Mouse (Mus musculus): ENCODE measurements around the gene Tbc1d12.
"Not testable (repeated sequence)": the region's sequence is repeated elsewhere in the genome, so short reads cannot be mapped to it uniquely, and the experiment has no call there.

Gene Tbc1d12

DNA sequence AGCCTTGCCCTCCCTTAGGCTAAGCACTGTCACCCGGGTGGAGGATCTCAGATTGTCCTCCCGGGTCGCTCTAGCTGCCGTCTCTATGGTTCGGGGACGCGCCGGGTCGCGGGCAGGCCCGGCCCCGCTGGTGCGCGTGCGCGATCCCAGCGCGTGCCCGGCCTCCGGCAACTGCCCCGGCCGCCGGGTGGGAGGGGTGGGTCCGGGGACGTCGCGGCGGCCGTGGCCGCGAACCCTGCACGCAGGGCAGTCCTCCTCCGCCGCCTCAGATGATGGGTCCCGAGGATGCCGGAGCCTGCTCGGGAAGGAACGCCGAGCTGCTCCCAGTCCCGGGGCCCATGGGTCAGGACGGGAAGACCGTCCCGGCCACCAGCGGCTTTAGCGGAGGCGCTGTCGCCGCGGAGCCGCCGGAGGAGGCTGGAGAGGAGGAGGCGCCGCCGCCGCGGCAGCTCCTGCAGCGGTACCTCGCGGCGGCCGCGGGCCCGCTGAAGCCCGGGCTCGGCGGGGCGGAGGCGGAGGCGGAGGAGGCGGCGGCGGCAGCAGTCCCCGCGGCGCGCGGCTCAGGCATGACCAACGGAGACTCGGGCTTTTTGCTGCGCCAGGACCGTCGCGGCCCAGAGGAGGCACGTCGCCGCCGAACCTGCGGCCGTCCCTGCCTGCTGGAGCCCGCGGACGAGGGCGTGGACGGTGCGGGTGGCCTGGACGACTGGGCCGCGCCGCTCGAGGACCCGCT, at the start of gene Tbc1d12:
TSS of gene Tbc1d12 (plus strand) at position 142 of the 733 bp plus-strand sequence.
- peak; percentile 74 to 79 for DNase-seq (ENCODE audit: low spot score in 2 of 2)

DNA sequence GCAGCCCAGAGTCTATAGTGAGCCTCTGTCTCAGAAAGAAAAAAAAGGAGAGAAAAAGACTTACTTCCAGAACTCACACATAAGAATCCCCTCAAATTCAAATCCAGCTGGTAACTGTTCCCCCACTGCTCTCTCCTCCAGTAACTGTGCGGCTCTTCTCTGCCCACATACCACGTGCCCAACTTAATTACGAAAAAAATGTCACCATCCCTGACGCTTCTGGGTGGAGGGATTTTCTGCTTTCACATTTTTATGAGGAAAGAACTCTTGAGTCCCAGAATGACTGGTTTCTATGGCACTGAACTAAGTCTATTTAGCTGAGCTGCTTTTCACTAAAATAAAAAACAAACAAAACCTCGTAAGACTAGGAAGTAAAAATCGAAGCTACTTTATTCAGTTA, 48.6 kb upstream of the Tbc1d12 start:
- DNase-seq (ENCODE audit: low spot score in 2 of 2): peak in 1 of 2 experiments; percentile 10

DNA sequence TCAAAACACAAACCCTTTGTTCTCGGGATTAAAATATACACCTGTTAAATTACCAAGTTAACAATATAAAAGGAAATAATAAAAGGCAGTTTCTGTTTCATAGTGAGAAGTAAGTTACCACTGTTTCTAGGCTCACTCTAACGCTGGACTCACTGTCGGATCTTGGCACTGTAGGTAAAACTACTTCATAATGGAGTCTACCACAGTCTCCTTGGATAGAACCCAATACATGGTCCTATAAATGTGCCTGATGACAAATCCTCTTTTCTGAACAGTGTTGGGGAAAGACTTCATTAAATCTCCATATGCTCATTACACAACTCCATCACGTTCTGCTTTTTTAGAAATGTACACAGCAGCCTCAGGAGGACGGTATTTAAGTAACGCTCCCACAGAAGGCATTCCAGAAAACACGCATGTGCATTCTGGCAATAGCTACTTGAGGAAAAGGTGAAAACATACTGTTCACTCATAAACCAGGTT, 42.8 kb upstream of the Tbc1d12 start:
- DNase-seq (ENCODE audit: low spot score in 2 of 2): no peak

DNA sequence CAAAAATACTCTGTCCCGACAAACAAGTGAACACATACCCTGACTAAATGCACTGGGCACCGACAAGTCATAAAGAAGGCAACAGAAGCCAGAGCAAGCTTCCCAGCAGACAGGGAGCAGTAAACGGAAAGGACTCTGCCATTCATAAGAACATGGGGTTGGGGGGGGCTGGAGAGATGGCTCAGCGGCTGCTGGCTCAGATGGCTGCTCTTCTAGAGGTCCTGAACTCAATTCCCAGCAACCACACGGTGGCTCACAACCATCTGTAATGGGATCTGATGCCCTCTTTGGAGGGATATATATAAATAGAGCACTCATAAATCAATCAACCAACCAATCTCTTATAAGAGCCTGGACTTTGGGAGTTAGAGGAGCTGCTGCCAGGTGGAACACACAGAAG, 39.8 kb upstream of the Tbc1d12 start:
- DNase-seq (ENCODE audit: low spot score in 2 of 2): no peak

DNA sequence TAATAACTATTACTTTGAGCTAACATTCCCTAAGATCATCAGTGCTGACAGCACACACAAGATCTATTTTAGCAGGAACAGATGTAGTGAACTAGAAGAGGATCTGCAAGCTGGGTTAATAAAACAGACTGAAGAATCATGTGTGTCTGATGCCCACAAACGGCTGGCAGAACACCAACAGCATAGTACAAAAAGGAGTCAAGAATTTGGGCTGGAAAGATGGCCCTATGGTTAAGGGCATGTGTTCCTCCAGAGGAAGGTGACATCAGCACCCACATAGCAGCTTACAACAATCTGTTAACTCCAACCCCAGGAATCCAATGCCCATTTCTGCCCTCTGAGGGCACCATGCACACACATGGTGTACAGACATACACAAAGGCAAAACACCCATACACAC, 38.1 kb upstream of the Tbc1d12 start:
- peak in 1 of 2 experiments; percentile 41 for DNase-seq (ENCODE audit: low spot score in 2 of 2)

DNA sequence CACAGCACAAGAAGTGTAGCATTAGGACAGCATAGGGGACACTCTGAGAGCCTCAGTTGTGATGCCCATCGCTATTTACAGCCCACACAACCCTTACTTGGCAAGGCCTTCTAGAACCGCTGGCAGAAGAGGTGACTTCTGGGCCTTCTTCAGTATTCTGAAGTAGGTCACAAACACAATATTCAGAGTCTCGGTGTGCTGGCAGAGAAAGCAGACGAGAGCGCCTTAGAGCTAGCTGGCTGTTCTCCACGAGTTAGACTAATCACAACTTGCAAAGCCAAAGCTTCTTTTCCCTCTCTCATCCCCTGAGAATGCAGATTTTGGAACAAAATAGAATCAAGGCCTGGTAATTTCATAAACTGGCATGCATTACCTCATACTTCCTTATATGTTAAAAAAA, 37.6 kb upstream of the Tbc1d12 start:
- DNase-seq (ENCODE audit: low spot score in 2 of 2): no peak

DNA sequence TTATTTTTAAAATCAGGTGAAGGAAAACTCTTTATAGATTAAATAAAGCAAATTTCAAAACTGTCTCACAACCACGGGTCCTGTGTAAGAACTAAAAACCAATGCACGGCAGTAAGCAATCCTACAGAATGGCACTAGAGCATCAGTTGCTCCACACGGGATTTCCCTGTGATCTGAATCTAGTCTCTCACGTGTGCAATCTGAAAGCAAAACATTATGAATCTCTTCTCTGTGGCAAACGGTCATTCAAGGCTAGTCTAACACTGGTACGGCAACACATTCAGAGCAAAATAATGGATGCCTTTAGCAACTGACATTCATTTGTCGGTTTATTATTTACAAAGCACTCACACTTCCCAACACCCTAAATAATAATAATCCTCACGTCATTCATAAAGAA, 18.2 kb upstream of the Tbc1d12 start:
- no peak for DNase-seq (ENCODE audit: low spot score in 2 of 2)

DNA sequence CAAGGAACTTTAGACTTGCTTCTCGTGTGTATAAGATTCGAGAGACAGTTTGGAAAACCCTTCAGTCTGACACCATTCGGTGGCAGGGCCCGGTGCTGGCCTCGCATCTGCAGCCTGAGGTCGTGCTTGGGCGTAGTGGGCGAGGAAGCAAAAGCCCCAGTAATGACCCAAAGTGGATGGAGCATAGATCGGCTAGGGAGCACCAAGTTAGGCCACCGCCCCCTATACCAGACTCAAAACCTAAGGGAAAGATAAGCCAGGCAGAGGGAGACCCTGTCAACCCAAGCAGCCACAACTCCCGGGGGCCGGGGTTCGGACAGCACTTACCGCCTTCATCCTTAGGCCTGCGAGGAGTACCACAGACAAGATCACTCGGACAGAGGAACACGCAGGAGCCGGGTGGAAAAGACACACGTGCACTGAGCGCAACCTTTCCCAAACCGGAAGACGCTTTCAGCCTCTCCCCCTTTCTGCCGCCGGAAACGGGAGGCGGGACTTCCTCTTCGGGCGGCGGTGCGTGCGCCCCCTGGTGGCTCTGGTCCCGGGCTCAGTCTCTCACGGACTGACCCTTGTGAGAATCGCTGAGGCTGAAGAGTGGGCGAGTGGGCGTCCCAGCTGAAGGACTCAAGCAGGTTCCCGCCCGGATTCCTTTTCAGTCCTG, 17.5 kb upstream of the Tbc1d12 start, which contains the start of gene Noc3l:
TSS of gene Noc3l (minus strand) at position 472 of the 661 bp plus-strand sequence.
- peak; percentile 84 to 88 for DNase-seq (ENCODE audit: low spot score in 2 of 2)

DNA sequence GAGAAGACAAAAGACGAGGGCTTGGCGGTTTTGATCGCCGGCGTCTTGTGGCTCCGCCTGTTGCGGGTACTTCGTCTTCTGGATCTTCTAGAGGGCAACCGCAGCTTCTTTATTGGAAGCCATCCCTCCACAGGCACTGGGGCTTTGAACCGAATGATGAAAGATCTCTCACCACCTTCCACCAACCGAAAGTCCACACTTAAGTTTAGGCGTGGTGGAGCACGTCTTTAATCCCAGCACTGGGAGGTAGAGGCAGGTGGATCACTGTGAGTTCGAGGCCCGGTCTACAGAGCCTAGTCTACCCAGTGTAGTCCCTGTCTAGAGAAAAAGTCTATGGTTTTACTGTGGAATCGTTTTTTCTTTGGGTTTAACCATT, 17.0 kb upstream of the Tbc1d12 start:
- no peak for DNase-seq (ENCODE audit: low spot score in 2 of 2)

DNA sequence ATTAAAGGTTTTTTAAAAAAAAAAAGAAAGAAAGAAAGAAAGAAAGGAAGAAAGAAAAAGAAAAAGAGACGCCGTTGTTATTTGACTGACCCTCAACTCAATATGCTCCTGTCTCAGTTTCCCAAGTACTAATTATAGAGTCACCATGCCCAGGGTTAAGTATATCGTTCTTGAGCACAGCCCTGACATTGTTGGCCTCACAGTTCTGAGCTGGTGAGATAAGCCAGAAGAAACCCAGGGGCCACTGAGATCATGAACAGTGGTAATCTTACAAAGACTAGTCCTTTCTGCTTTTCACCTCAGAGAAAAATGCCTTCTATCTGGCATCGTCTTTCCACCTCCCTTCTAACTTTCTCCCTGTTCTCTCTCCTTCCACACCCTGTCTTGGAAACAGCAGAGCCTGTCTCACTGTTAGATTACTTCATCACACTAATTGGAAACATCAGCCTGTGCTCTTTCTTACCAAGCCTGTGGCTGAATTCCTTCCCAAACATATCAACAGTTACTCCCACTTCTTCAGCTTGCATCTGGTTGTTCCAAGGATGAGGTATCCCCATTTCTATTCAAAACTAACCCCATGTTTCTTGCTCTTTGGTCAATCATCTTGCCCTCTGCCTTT, 16.1 kb upstream of the Tbc1d12 start:
- DNase-seq (ENCODE audit: low spot score in 2 of 2): no peak

DNA sequence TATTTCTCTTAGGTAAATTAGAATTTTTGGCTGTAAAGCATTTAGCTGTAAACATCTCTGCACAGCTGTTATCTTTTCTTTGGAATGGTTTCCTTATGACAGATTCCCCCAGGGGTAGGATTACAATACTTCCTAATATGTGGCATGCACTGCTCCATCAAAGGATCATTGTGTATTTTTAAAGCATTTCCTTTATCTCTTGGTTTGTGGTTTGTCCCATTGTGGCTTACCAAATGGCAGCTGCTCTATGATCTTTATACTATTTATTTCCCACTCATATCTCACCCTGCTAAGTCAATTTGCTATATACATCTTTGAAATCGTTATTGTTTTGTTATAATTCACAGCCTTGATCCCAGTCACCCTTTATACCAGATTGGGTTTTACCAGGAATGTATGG, 3.2 kb upstream of the Tbc1d12 start:
- DNase-seq (ENCODE audit: low spot score in 2 of 2): no peak

DNA sequence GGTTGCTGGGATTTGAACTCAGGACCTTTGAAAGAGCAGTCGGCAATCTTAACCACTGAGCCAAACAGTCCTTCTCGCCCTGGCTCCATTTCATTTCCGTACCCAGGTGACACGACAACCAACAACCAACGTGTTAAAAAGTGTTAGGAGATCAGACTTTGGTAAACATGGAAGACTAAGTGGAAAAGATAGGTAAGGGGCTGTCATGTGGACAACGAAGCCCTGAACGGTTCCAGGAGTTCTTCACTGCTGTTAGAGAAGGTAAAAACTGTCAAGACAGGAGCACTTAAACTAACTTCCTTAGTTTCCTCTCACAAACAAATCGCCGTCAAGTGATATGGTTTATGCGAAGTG, 318 bp upstream of the Tbc1d12 start:
- no peak for DNase-seq (ENCODE audit: low spot score in 2 of 2)

DNA sequence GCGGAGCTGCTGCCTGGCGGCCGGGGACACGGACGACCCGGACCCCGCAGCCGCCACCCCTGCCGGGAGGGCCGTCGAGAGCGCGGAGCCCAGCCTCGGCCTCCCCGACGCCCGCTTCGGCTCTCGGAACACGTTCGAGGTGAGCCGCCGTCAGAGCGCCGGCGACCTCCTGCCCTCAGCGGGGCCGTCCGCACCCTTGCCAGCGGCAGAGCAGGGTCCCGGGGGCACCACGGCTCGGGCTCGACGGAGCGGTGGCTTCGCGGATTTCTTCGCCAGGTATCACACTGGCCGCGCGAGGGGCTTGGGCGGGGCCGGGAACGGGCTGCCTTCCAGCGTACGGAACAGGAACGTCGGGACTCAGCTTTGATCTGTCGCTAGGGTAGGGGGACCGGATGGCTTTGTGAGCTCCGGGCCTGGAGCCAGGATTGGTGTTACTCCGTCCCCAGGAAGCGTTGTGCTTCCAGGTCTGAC, 827 bp downstream of the Tbc1d12 start:
- DNase-seq (ENCODE audit: low spot score in 2 of 2): peak; percentile 11 to 24

DNA sequence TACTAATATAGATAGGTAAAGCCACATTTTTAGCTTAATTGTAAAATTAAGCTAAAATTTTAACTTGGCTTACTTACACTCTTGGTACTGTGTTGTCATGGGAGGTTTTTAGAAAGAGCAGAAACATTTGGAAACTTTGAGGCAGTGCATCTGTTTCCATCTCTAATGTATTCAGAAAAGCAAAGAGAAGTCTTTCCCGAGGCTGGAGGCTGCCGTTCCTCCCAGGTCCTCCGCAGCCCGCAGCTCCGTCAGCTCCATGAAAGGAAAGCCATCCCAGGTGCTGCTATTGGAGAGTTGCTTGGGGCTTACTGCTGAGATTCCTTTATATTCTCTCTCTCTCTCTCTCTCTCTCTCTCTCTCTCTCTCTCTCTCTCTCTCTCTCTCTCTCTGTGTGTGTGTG, 8.4 kb downstream of the Tbc1d12 start:
- no peak for DNase-seq (ENCODE audit: low spot score in 2 of 2)

DNA sequence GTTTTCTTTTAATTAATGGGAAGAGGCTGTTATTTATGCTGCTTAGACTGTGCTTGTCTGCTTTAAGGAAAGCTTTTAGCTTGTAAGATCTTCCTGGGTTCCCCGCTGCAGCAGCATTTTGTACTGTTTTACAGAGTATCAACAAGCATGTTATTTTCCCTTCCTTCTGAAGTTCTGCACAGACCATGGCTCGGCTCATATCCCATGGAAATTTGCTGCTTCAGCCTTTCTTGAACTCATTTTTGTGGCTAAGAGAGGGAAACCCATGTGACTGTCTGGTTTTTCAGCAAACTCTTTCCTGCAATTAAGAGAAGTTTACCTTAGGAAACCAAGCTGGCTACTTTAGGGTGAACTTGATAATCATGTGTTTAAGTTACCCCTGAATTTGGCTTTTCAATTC, 10.0 kb downstream of the Tbc1d12 start:
- no peak for DNase-seq (ENCODE audit: low spot score in 2 of 2)

DNA sequence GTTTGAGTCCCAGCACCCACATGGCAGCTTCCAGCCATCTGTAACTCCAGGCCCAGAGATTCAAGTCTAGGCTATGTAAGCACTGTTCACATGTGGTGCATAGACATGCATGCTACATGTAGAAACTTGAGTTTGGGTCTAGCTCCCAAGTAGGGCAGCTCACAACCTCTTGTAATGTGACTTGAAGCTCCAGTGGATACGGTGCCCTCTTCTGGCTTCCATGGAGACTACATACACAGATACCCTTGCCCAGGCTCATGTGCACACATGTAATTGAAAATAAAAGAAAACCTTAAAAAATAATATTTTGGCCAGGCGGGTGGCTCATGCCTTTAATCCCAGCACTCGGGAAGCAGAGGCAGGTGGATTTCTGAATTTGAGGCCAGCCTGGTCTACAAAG, 21.8 kb downstream of the Tbc1d12 start:
- no peak for DNase-seq (ENCODE audit: low spot score in 2 of 2)

DNA sequence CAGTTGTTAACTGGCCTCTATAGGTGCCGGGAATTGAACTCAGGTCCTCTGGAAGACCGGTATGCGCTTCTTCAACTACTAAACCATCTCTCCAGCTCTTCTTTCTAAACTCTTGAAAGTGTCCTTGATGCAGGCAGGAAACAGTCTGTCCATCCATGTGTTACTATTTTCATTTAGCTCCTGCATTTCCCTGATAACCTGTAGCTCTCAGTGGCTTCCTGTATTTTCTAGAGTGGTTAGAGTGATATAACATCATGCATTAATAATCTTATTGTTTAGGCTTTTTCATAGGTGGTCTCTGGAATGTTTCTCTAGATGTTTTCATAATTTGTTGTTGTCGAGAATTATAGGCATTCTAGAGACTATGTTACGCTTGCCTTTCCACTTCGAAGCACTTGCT, 26.1 kb downstream of the Tbc1d12 start:
- no peak for DNase-seq (ENCODE audit: low spot score in 2 of 2)

DNA sequence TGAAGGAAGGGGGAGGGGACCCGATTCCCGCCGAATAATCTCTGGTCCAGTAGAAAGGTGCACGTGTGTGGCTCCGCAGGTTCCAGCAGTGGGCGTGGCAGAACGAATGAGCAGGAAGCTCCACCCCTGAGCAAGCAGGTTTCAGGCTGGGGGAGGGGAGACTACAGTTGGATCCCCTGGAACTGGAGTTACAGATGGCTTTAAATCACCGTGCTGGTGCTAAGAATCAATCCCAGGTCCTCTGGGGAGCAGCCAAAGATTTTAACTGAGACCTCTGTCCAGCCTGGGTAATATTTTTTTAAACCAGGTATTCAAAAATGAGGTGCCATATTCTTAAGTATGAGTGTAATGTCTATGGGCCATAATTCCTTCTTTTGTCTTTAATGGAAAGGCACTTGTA, 38.4 kb downstream of the Tbc1d12 start:
- DNase-seq (ENCODE audit: low spot score in 2 of 2): not testable (repeated sequence)

DNA sequence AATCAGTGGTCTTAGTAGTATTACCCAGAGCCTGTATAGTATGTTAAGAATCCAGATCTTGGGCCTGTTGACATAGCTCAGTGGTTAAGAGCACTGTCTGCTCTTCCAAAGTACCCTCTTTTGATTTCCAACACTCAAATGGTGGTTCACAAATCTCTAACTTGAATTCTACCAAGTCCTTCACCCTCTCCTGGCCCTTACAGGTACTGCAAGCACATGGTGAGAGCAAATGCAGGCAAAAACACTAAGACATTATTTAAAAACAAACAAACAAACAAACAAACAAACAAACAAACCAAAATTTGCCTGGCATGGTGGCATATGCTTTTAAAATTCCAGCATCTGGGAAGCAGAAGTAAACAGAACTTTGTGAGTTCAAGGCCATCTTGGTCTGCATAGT, 43.9 kb downstream of the Tbc1d12 start:
- no peak for DNase-seq (ENCODE audit: low spot score in 2 of 2)

DNA sequence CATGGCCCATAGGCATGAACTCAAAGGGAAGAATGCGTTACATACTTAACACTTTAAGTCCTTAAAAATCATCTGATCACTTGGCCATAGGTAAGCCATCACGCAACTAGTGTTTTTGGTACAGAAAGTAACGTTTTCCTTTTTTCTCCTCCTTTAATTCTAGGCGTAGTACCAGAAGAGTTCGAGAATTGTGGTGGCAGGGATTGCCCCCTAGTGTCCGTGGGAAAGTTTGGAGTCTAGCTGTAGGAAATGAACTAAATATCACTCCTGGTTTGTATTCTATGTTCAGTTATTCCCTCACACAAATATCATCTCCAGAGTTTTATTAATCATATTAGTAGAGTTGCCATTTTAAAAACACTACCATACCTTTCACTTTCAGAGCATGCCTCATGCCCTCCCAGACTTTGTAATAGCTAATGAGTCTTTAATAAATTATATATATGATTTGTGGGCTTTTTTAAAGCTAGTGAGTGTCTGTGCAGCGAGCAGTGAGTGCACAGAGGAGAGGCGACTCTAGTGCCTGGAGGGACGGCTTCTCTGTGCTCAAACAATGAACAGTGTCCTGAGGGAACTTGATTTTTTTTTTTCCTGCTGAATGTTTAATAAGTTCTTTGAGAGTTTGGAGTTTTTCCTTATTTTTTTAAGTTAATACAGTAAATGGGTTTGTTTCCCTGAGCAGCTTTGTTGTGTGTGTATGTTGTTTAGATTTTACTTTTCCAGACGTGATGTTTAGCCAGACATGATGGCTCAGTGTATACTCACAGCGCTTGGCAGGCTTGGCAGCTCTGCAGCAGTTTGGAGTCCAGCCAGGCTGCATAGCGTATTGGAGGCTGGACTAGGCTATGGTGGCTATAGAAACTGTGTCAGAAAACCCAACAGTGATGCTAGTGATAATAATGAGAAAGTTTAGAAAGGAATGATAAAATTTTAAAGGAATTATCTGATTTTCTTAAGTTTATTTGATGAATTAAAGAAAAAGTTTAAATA, 65.1 kb downstream of the Tbc1d12 start:
- DNase-seq (ENCODE audit: low spot score in 2 of 2): no peak

DNA sequence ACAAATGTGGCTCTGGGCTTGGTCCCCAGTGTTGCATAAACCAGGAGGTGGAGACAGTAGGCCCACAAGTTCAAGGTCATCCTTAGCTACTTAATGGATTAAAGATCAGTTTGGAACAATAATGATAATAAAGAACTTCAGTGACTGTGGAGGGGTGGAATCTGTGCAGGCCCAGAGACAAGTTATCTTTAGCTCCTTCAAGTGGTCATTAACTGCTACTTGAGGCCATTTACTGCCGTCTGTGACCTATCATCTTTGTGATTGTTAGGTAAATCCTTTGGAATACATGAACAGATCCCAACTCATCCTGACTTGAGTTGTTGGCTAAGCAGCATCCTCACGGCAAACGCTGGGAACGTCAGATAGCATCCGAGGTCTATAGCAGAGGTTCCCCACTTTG, 66.1 kb downstream of the Tbc1d12 start:
- DNase-seq (ENCODE audit: low spot score in 2 of 2): no peak

DNA sequence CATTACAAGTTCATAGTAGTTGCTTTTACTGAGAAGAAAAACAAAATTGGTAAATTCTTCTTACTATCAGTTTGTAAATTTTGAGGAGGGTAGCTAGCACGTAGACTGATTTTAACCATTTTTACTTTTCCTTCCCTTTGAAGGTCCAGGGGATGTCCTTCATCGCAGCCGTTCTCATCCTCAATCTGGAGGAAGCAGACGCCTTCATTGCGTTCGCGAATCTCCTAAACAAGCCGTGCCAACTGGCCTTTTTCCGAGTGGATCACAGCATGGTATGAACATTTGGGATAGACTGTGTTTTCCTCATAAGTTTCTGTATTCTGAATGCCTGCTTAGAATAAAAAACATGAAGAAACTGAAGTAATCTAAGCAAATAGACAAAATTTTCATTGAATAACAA, 77.4 kb downstream of the Tbc1d12 start:
- DNase-seq (ENCODE audit: low spot score in 2 of 2): no peak
